Mouse (Mus musculus) lung, postnatal 0 days (tissue): ENCODE results near the gene Rpain. TPM values are rescaled to one million over a fixed set of nuclear protein-coding genes. Genes with fewer than 3 reads are reported as not detected.

Experiments used
- ATAC-seq: fragments of 200-750 bp; cut with Nextera tagmentation; 2 replicates; pipeline ENCODE4 v1.8.0; 2017; ENCODE audit warnings: moderate library complexity
- DNase-seq: peaks from one replicate; pipeline ENCODE4 v3.0.0-alpha.2; 2016; ENCODE audit warnings: low spot score
- H3K27ac ChIP-seq: fragments of 300-500 bp; sonication (generic); 2 replicates; pipeline ENCODE4 v1.5.1; 2014; ENCODE audit warnings: antibody characterized with exemption, mild to moderate bottlenecking, low read length, mixed read lengths
- H3K27me3 ChIP-seq: fragments of 300-500 bp; sonication (generic); replicated peaks from 2 replicates; pipeline ENCODE4 v1.6.1; 2014; ENCODE audit warnings: low read length, mixed read lengths; ENCODE audit not compliant: insufficient read depth
- H3K36me3 ChIP-seq: fragments of 300-500 bp; sonication (generic); 2 replicates; pipeline ENCODE4 v1.6.1; 2014; ENCODE audit warnings: low read length, mixed read lengths; ENCODE audit not compliant: insufficient read depth
- H3K4me1 ChIP-seq: fragments of 300-500 bp; sonication (generic); 2 replicates; pipeline ENCODE4 v1.6.1; 2014; ENCODE audit warnings: antibody characterized with exemption, low read depth, low read length, mixed read lengths; ENCODE audit not compliant: insufficient read depth
- H3K4me2 ChIP-seq: fragments of 300-500 bp; sonication (generic); replicated peaks from 2 replicates; pipeline ENCODE4 v1.6.1; 2014; ENCODE audit warnings: low read depth, mild to moderate bottlenecking, low read length, moderate library complexity, mixed read lengths
- H3K4me3 ChIP-seq: fragments of 300-500 bp; sonication (generic); 2 replicates; pipeline ENCODE4 v1.5.1; 2014; ENCODE audit warnings: low read depth, low read length
- H3K9ac ChIP-seq: fragments of 300-500 bp; sonication (generic); replicated peaks from 2 replicates; pipeline ENCODE4 v1.6.1; 2014; ENCODE audit warnings: low read depth, mild to moderate bottlenecking
- H3K9me3 ChIP-seq: fragments of 300-500 bp; sonication (generic); 2 replicates; pipeline ENCODE4 v1.6.1; 2016; ENCODE audit warnings: low read length, mixed read lengths
- CTCF ChIP-seq: IDR thresholded peaks from 2 replicates; pipeline ENCODE4 v1.5.1; 2016; ENCODE audit warnings: antibody characterized with exemption, mild to moderate bottlenecking
- EP300 ChIP-seq: IDR thresholded peaks from 2 replicates; pipeline ENCODE4 v1.6.1; 2016; ENCODE audit warnings: antibody characterized with exemption, mild to moderate bottlenecking, control low read depth
- WGBS: fragments of 180-500 bp; shearing (Covaris S2); extraction: QIAGEN DNeasy Blood & Tissue Kit; methylation state at CpG from one replicate; pipeline ENCODE4 v1.1.7; 2014; 5-methylcytosine and 5-hydroxymethylcytosine counted together
- polyA plus RNA-seq: library from polyadenylated mRNA; unstranded; fragments of >200 nt; fragmentation: Nextera tagmentation; extraction: Ambion mirVana; gene quantifications from 2 replicates; pipeline ENCODE4 v1.2.1, GENCODE M21; 2015

The Rpain gene
- polyA plus RNA-seq, 1 experiment from 2014 or later = 97.5 TPM

- Histone ChIP-seq H3K4me2 (peak within 1 kb of the TSS; percentile 68), H3K9ac (peak within 1 kb of the TSS; percentile 71), H3K9me3 (no peaks in the 10 kb centered on the region), H3K4me3 (peak within 1 kb of the TSS; percentile 72), H3K27ac (peak within 1 kb of the TSS; percentile 79), H3K4me1 (0 out of 2 replicates have a peak, but pooled peaks cover 6% of the 10 kb centered on the region), H3K36me3 (no peaks in the 10 kb centered on the region), H3K27me3 (no peaks in the 10 kb centered on the region)
- under 1% methylated on average over 71 of the region's 71 CpGs for WGBS
- TF ChIP-seq EP300 = peak; percentile 77; the same call in 1 of the 2 replicates
- TF ChIP-seq CTCF = no peak
- DNase-seq = peak; percentile 100
- ATAC-seq = peak; percentile 99
These were observed 49.4 kb downstream of the Rpain start, which contains the start of the genes Mis12 and Derl2 for GRCm38 (mm10) chr11:71019201-71020068. TSS of gene Mis12 (plus strand) at chr11:71019611. TSS of gene Derl2 (minus strand) at chr11:71019841.

Other genes with a start within 250 kb of the Rpain start
- gene Zfp3, start 206.0 kb upstream of the Rpain start, polyA plus RNA-seq = 3.5 and 3.6 TPM in 2 replicates
- gene Scimp, start 157.6 kb upstream of the Rpain start, polyA plus RNA-seq = 0.96 and 2.1 TPM in 2 replicates
- 35.3 and 35.6 TPM in 2 replicates for gene Rabep1, start 125.4 kb upstream of the Rpain start, polyA plus RNA-seq
- 56.6 and 58.0 TPM in 2 replicates for gene Nup88, start 240 bp upstream of the Rpain start, polyA plus RNA-seq
- 79.6 and 83.4 TPM in 2 replicates for gene C1qbp, start 12.8 kb downstream of the Rpain start, polyA plus RNA-seq
- gene Dhx33, start 34.2 kb downstream of the Rpain start, polyA plus RNA-seq = 5.9 and 6.2 TPM in 2 replicates
- gene Mis12, start 49.4 kb downstream of the Rpain start, polyA plus RNA-seq = 16.2 and 17.6 TPM in 2 replicates
- gene Derl2, start 49.6 kb downstream of the Rpain start, polyA plus RNA-seq = 63.4 and 70.7 TPM in 2 replicates
- gene 6330403K07Rik, start 63.3 kb downstream of the Rpain start, polyA plus RNA-seq = 20.5 and 27.0 TPM in 2 replicates
- gene Nlrp1a, start 174.5 kb downstream of the Rpain start, polyA plus RNA-seq = 0.12 and 0.13 TPM in 2 replicates